Mouse (Mus musculus): ENCODE results near the gene Prp2. TPM values are rescaled to one million over a fixed set of nuclear protein-coding genes. Genes with fewer than 3 reads are reported as not detected.
A peak's percentile ranks its signal among the peaks of the same experiment; 100 is the strongest.
"Not testable (repeated sequence)": the region's sequence is repeated elsewhere in the genome, so short reads cannot be mapped to it uniquely, and the experiment has no call there.

Prp2 gene
- total RNA-seq (2014; rRNA removed) (not detected in 2 replicates), polyA plus RNA-seq (2012; rRNA removed) (not detected in 2 replicates)

DNA sequence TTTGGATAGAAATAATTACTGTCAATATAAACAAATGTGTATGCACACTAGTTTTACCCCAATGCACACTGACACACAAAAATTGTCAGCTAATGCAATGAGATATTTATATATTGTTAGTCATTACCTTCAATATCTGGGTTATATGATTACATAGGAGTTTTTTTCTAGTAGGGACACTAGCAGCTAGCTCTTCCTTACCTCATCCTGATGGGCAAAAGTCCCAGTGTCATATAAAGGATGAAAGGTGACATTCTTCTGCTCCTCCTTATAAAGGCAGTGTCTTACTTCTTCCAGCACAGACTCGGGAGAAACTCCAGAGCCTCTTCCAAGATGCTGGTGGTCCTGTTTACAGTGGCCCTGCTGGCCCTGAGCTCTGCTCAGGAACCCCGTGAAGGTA, at the start of gene Prp2:
TSS of gene Prp2 (plus strand) at position 301 of the 400 bp plus-strand sequence.
- not testable (repeated sequence) for H3K4me1 ChIP-seq (ENCODE audit: control insufficient read depth, insufficient read depth, low read length); H3K4me3 ChIP-seq (ENCODE audit: insufficient read depth, low read depth, low read length); H3K79me2 ChIP-seq (ENCODE audit: control insufficient read depth, insufficient read depth, low read length); H3K36me3 ChIP-seq (ENCODE audit: control insufficient read depth, insufficient read depth, low read length); H3K27ac ChIP-seq (replicated peaks; ENCODE audit: insufficient read depth, low read depth, low read length); H3K27me3 ChIP-seq (ENCODE audit: control insufficient read depth, insufficient read depth, low read length); DNase-seq (ENCODE audit: extremely low read depth, low read depth, low spot score); H3K9ac ChIP-seq (ENCODE audit: low read depth, low read length)
- 60% methylated on average over 2 of the region's 2 CpGs for WGBS

DNA sequence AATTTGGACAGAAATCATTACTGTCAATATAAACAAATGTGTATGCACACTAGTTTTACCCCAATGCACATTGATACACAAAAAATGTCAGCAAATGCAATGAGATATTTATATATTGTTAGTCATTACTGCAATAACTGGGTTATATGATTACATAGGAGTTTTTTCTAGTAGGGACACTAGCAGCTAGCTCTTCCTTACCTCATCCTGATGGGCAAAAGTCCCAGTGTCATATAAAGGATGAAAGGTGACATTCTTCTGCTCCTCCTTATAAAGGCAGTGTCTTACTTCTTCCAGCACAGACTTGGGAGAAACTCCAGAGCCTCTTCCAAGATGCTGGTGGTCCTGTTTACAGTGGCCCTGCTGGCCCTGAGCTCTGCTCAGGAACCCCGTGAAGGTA, 26.2 kb upstream of the Prp2 start, which contains the start of gene Prh1:
TSS of gene Prh1 (plus strand) at position 301 of the 400 bp plus-strand sequence.
- WGBS, result 73% methylated on average over 1 of the region's 1 CpGs
- H3K4me1 ChIP-seq (ENCODE audit: control insufficient read depth, insufficient read depth, low read length); H3K9ac ChIP-seq (ENCODE audit: low read depth, low read length); H3K4me3 ChIP-seq (ENCODE audit: insufficient read depth, low read depth, low read length); H3K79me2 ChIP-seq (ENCODE audit: control insufficient read depth, insufficient read depth, low read length); H3K36me3 ChIP-seq (ENCODE audit: control insufficient read depth, insufficient read depth, low read length); DNase-seq (ENCODE audit: extremely low read depth, low read depth, low spot score); H3K27me3 ChIP-seq (ENCODE audit: control insufficient read depth, insufficient read depth, low read length); H3K27ac ChIP-seq (replicated peaks; ENCODE audit: insufficient read depth, low read depth, low read length): not testable (repeated sequence)

DNA sequence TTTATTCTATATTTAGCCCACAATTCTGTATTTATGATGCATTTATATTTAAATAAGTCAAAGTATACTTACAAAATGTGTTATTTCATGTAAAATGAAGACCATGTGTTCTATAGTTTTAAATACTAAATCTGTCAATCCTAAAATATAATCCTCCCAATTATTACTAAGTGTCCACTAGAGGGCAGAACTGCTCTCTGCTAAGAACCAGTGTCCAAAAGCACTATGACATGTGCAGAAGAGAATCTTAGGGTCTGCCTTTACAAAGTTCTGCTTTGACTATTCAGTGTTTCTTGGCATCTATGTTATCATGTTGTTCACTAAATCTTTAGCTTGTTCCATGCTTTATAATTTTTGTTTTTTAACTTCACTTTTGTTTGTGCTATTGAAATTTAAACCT, 53.7 kb downstream of the Prp2 start:
- no peaks in the 10 kb centered on the region for H3K4me1 ChIP-seq (ENCODE audit: control insufficient read depth, insufficient read depth, low read length)
- no peaks in the 10 kb centered on the region for H3K27me3 ChIP-seq (ENCODE audit: control insufficient read depth, insufficient read depth, low read length)
- DNase-seq (ENCODE audit: extremely low read depth, low read depth, low spot score), result peak; percentile 37
- H3K79me2 ChIP-seq (ENCODE audit: control insufficient read depth, insufficient read depth, low read length), result no peaks in the 10 kb centered on the region
- TF ChIP-seq CTCF (IDR thresholded peaks at IDR 0.05; ENCODE audit: low read depth, low read length) (no peak), POLR2A (IDR thresholded peaks at IDR 0.05; ENCODE audit: extremely low read depth, insufficient read depth, low read length) (no peak)
- H3K27ac ChIP-seq (replicated peaks; ENCODE audit: insufficient read depth, low read depth, low read length), result no peak overlapping the region
- no peak overlapping the region for H3K4me3 ChIP-seq (ENCODE audit: insufficient read depth, low read depth, low read length)
- H3K36me3 ChIP-seq (ENCODE audit: control insufficient read depth, insufficient read depth, low read length), result no peaks in the 10 kb centered on the region
- H3K9ac ChIP-seq (ENCODE audit: low read depth, low read length), result no peak overlapping the region

Other genes starting within 250 kb of the Prp2 start
- gene Gm8882, start 231.8 kb upstream of the Prp2 start, total RNA-seq (2014; rRNA removed), result not detected in 2 replicates
- gene Gm8882, start 231.8 kb upstream of the Prp2 start, polyA plus RNA-seq (2012; rRNA removed), result not detected in 2 replicates
- not detected in 2 replicates for gene Prh1, start 26.1 kb upstream of the Prp2 start, total RNA-seq (2014; rRNA removed)
- not detected in 2 replicates for gene Prh1, start 26.1 kb upstream of the Prp2 start, polyA plus RNA-seq (2012; rRNA removed)
- gene A630073D07Rik, start 55.6 kb downstream of the Prp2 start, total RNA-seq (2014; rRNA removed), result not detected in 2 replicates
- gene A630073D07Rik, start 55.6 kb downstream of the Prp2 start, polyA plus RNA-seq (2012; rRNA removed), result not detected in 2 replicates
- gene Tas2r120, start 61.0 kb downstream of the Prp2 start, total RNA-seq (2014; rRNA removed), result not detected in 2 replicates
- gene Tas2r120, start 61.0 kb downstream of the Prp2 start, polyA plus RNA-seq (2012; rRNA removed), result not detected in 2 replicates
- gene Tas2r121, start 105.1 kb downstream of the Prp2 start, total RNA-seq (2014; rRNA removed), result not detected in 2 replicates
- gene Tas2r121, start 105.1 kb downstream of the Prp2 start, polyA plus RNA-seq (2012; rRNA removed), result not detected in 2 replicates
- not detected in 2 replicates for gene Tas2r122, start 116.0 kb downstream of the Prp2 start, total RNA-seq (2014; rRNA removed)
- gene Tas2r122, start 116.0 kb downstream of the Prp2 start, polyA plus RNA-seq (2012; rRNA removed), result not detected in 2 replicates
- gene Tas2r115, start 142.1 kb downstream of the Prp2 start, total RNA-seq (2014; rRNA removed), result not detected in 2 replicates
- not detected in 2 replicates for gene Tas2r115, start 142.1 kb downstream of the Prp2 start, polyA plus RNA-seq (2012; rRNA removed)
- gene Tas2r124, start 158.8 kb downstream of the Prp2 start, total RNA-seq (2014; rRNA removed), result not detected in 2 replicates
- not detected in 2 replicates for gene Tas2r124, start 158.8 kb downstream of the Prp2 start, polyA plus RNA-seq (2012; rRNA removed)
- gene Tas2r102, start 166.2 kb downstream of the Prp2 start, total RNA-seq (2014; rRNA removed), result not detected in 2 replicates
- not detected in 2 replicates for gene Tas2r102, start 166.2 kb downstream of the Prp2 start, polyA plus RNA-seq (2012; rRNA removed)
- gene Tas2r136, start 182.2 kb downstream of the Prp2 start, total RNA-seq (2014; rRNA removed), result not detected in 2 replicates
- gene Tas2r136, start 182.2 kb downstream of the Prp2 start, polyA plus RNA-seq (2012; rRNA removed), result not detected in 2 replicates
- gene Tas2r117, start 206.9 kb downstream of the Prp2 start, total RNA-seq (2014; rRNA removed), result not detected in 2 replicates
- not detected in 2 replicates for gene Tas2r117, start 206.9 kb downstream of the Prp2 start, polyA plus RNA-seq (2012; rRNA removed)